Mouse (Mus musculus): ENCODE measurements around the gene Hoxb4. TPM values are rescaled to one million over a fixed set of nuclear protein-coding genes. Genes with fewer than 3 reads are reported as not detected.

The Hoxb4 gene
- polyA plus RNA-seq, 1 experiment from 2014 or later, result 5.0 TPM

GRCm38 (mm10) chr11:96349491-96350340 lies 31.6 kb downstream of the Hoxb4 start:
- H3K36me3 ChIP-seq, result no peaks in the 10 kb centered on the region
- WGBS, result 5% methylated on average over 14 of the region's 14 CpGs
- H3K27me3 ChIP-seq (replicated peaks), result no peaks in the 10 kb centered on the region
- peaks cover 65% of the 10 kb centered on the region for H3K4me1 ChIP-seq
- peak overlapping the region; percentile 64 for H3K4me2 ChIP-seq
- peak overlapping the region; percentile 29 for H3K9ac ChIP-seq (replicated peaks)
- H3K27ac ChIP-seq (replicated peaks), result peak overlapping the region; percentile 99
- ATAC-seq (ENCODE audit: low FRiP score), result no peak
- H3K9me3 ChIP-seq (replicated peaks), result no peaks in the 10 kb centered on the region
- H3K4me3 ChIP-seq (replicated peaks), result 0 out of 2 replicates have a peak overlapping the region, but pooled peaks have one; percentile 3

- Histone ChIP-seq H3K9me3 (replicated peaks) (no peaks in the 10 kb centered on the region), H3K27me3 (replicated peaks) (no peaks in the 10 kb centered on the region), H3K36me3 (no peaks in the 10 kb centered on the region), H3K9ac (replicated peaks) (peak within 1 kb of the TSS; percentile 84), H3K4me1 (peaks cover 64% of the 10 kb centered on the region), H3K4me2 (peak within 1 kb of the TSS; percentile 64), H3K4me3 (replicated peaks) (peak within 1 kb of the TSS; percentile 64), H3K27ac (replicated peaks) (peak within 1 kb of the TSS; percentile 99)
- 3% methylated on average over 2 of the region's 2 CpGs for WGBS
- ATAC-seq (ENCODE audit: low FRiP score), result no peak
These were observed 32.2 kb downstream of the Hoxb4 start, which contains the start of gene Hoxb2 for GRCm38 (mm10) chr11:96350341-96350624. Gene Hoxb2, plus strand, starts transcription at chr11:96350525.

DNA sequence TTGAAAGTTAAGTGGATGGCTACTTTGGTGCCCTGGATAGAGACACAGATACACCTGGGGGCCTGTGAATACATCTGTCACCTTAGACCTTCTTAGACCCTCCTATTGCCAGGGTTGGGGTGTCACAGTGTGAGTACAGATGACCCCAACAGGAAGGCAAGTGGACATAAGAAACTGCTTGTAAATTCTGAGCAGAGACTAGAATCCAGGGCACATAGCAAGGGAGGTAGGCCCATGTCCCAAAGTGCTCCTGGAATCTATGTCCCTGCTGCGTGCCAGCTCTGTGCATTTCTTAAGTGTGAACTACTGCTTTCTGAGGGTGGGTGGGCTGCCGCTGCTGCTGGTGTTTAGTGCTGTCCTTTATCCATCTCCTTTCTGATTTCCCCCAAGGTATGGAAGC lies 32.7 kb downstream of the Hoxb4 start:
- H3K4me2 ChIP-seq, result peak overlapping the region; percentile 64
- peak overlapping the region; percentile 84 for H3K9ac ChIP-seq (replicated peaks)
- WGBS, result 6% methylated on average over 2 of the region's 2 CpGs
- peaks cover 60% of the 10 kb centered on the region for H3K4me1 ChIP-seq
- H3K9me3 ChIP-seq (replicated peaks), result no peaks in the 10 kb centered on the region
- peak overlapping the region; percentile 64 for H3K4me3 ChIP-seq (replicated peaks)
- ATAC-seq (ENCODE audit: low FRiP score), result no peak
- peak overlapping the region; percentile 99 for H3K27ac ChIP-seq (replicated peaks)
- no peaks in the 10 kb centered on the region for H3K27me3 ChIP-seq (replicated peaks)
- no peaks in the 10 kb centered on the region for H3K36me3 ChIP-seq

DNA sequence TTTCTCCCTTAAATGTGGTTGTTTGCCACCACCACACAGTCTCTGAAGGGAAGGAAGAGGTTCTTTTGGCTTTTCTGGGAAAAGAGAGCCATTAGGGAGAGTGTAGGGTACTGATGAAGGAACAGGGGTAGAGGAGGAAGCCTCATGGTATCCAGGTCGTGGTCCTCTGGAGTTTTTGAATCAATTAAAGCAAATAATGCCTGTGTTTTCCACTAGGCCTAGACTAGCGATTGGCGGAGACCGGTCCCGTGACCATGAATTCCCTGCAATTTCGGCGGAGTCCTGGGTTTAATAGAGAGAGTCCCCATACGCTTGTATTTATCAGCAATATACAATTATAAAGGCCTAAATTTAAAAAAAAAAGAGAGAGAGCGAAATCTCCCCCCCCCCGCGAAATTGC lies 33.2 kb downstream of the Hoxb4 start:
- Histone ChIP-seq H3K4me3 (replicated peaks) (peak overlapping the region; percentile 64), H3K9me3 (replicated peaks) (no peaks in the 10 kb centered on the region), H3K4me1 (peaks cover 60% of the 10 kb centered on the region), H3K27me3 (replicated peaks) (no peaks in the 10 kb centered on the region), H3K36me3 (no peaks in the 10 kb centered on the region), H3K27ac (replicated peaks) (peak overlapping the region; percentile 99), H3K9ac (replicated peaks) (peak overlapping the region; percentile 84), H3K4me2 (peak overlapping the region; percentile 64)
- 4% methylated on average over 11 of the region's 11 CpGs for WGBS
- peak; percentile 36; the same call in 1 of the 2 replicates for ATAC-seq (ENCODE audit: low FRiP score)

DNA sequence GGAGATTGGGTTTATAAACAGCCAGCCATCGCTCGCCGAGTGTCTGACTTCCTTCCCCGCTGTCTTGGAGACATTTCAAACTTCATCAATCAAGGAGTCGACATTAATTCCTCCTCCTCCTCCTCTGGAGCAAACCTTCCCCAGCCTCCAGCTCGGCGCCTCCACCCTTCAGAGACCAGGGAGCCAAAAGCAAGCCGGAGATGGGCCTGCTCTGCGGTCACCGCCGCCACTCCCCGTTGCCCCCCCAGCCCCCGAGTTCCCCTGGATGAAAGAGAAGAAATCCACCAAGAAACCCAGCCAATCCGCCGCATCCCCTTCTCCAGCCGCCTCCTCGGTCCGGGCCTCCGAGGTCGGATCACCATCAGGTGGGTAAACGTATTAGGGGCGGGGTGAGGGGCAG lies 33.8 kb downstream of the Hoxb4 start:
- Histone ChIP-seq H3K4me2 (peak overlapping the region; percentile 64), H3K36me3 (no peaks in the 10 kb centered on the region), H3K4me1 (peaks cover 58% of the 10 kb centered on the region), H3K4me3 (replicated peaks) (peak overlapping the region; percentile 64), H3K9me3 (replicated peaks) (no peaks in the 10 kb centered on the region), H3K27ac (replicated peaks) (peak overlapping the region; percentile 99), H3K9ac (replicated peaks) (peak overlapping the region; percentile 84), H3K27me3 (replicated peaks) (no peaks in the 10 kb centered on the region)
- ATAC-seq (ENCODE audit: low FRiP score), result peak; percentile 70
- WGBS, result under 1% methylated on average over 22 of the region's 22 CpGs

DNA sequence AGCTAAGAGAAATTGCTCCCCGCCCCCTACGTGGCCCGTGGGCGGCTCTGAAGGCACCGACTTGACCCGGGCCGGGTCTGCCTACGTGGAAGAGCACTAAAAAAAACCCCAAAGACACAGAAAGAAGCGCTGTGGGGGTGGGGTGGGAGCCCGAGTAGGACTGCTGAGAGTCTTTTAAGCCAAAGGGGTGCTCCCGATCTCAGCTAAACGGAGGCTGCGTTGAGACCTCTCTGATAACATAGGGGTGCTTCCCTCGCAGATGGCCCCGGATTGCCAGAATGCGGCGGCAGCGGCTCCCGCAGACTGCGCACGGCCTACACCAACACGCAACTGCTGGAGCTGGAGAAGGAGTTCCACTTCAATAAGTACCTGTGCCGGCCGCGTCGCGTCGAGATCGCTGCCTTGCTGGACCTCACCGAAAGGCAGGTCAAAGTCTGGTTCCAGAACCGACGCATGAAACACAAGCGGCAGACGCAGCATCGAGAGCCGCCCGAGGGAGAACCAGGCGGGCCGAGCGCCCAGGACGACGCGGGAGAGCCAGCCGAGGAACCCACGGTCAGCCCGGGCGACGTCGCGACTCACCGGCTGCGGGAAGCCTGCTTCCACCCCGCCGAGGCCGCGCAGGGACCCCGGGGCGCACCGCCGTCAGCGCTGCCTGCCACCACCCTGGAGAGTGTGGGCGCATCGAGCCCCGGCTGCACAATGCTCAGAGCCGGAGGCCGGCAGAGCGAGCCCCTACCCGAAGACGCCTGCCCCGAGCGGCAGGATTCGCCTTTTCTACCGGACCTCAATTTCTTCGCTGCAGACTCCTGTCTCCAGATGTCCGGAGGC lies 34.8 kb downstream of the Hoxb4 start:
- Histone ChIP-seq H3K36me3 (no peaks in the 10 kb centered on the region), H3K4me3 (replicated peaks) (peak overlapping the region; percentile 64), H3K4me1 (peaks cover 51% of the 10 kb centered on the region), H3K9ac (replicated peaks) (peak overlapping the region; percentile 84), H3K27ac (replicated peaks) (peak overlapping the region; percentile 99), H3K9me3 (replicated peaks) (no peaks in the 10 kb centered on the region), H3K4me2 (peak overlapping the region; percentile 64), H3K27me3 (replicated peaks) (no peaks in the 10 kb centered on the region)
- under 1% methylated on average over 75 of the region's 75 CpGs for WGBS
- 0 out of 2 replicates have a peak, but pooled peaks have one; percentile 1 for ATAC-seq (ENCODE audit: low FRiP score)

GRCm38 (mm10) chr11:96353522-96353841 lies 35.4 kb downstream of the Hoxb4 start:
- no peak for ATAC-seq (ENCODE audit: low FRiP score)
- Histone ChIP-seq H3K27ac (replicated peaks) (peak overlapping the region; percentile 99), H3K9ac (replicated peaks) (peak overlapping the region; percentile 84), H3K9me3 (replicated peaks) (no peaks in the 10 kb centered on the region), H3K4me1 (peaks cover 46% of the 10 kb centered on the region), H3K4me2 (peak overlapping the region; percentile 64), H3K27me3 (replicated peaks) (no peaks in the 10 kb centered on the region), H3K36me3 (no peaks in the 10 kb centered on the region), H3K4me3 (replicated peaks) (peak overlapping the region; percentile 64)
- WGBS, result under 1% methylated on average over 14 of the region's 14 CpGs

- ATAC-seq (ENCODE audit: low FRiP score), result no peak
- Histone ChIP-seq H3K27me3 (replicated peaks) (no peaks in the 10 kb centered on the region), H3K4me3 (replicated peaks) (peak overlapping the region; percentile 64), H3K27ac (replicated peaks) (peak overlapping the region; percentile 99), H3K4me2 (peak overlapping the region; percentile 64), H3K9ac (replicated peaks) (peak overlapping the region; percentile 83), H3K4me1 (peaks cover 41% of the 10 kb centered on the region), H3K9me3 (replicated peaks) (no peaks in the 10 kb centered on the region), H3K36me3 (no peaks in the 10 kb centered on the region)
- 3% methylated on average over 8 of the region's 8 CpGs for WGBS
These were observed 35.9 kb downstream of the Hoxb4 start for GRCm38 (mm10) chr11:96353939-96354338.

DNA sequence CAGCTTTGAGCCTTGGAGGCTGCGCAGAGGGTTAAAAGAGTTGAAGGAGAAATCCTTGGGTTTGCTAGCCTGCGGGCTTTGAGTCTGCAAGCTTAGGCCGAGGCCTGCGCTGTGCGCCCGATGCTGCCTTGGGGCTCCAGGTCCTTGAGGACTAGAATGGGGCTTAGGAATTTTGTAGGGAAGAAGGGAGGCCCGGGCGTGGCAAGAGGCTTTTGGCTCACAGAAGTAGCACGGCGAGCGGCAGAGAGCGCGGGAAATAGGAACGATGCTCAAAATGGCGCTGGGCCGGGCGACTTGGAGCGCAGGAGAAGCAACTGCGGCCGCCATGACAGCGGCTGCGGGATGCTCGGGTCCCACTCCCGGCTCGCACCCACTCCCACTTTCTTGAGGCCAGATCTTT lies 36.3 kb downstream of the Hoxb4 start:
- H3K27me3 ChIP-seq (replicated peaks), result no peaks in the 10 kb centered on the region
- H3K9ac ChIP-seq (replicated peaks), result peak overlapping the region; percentile 83
- H3K4me3 ChIP-seq (replicated peaks), result peak overlapping the region; percentile 64

DNA sequence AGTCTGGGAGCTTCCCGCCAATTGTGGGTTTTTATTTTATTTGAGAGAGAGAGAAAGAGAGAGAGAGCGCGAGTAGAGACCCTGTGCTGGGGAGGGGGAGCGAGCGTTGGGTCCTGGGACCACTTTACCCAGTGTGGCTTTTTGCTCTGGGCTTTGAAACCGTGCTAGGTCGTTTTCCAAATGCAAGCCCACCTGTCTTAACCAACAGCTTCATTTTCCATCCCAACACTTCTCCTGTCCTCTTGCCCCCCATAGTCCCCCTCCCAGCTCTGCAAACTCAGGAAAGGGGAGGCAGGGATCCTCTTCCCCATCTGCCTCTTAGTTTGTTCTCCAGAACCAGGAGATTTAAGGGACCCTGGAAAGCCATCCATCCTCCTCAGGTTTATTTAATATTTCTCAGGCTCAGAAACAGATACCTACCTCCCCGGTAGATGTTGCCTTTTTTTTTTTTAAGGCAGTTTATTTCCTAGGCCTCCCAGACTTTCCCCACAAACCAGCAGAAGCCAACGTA lies 36.8 kb downstream of the Hoxb4 start:
- Histone ChIP-seq H3K36me3 (no peaks in the 10 kb centered on the region), H3K4me2 (peak overlapping the region; percentile 64), H3K9me3 (replicated peaks) (no peaks in the 10 kb centered on the region), H3K27ac (replicated peaks) (peak overlapping the region; percentile 99), H3K9ac (replicated peaks) (peak overlapping the region; percentile 83), H3K4me1 (peaks cover 32% of the 10 kb centered on the region), H3K27me3 (replicated peaks) (no peaks in the 10 kb centered on the region), H3K4me3 (replicated peaks) (peak overlapping the region; percentile 64)
- no peak for ATAC-seq (ENCODE audit: low FRiP score)
- 1% methylated on average over 9 of the region's 9 CpGs for WGBS

More for the DNA sequence above, 36.3 kb downstream of the Hoxb4 start:
- H3K36me3 ChIP-seq, result no peaks in the 10 kb centered on the region
- ATAC-seq (ENCODE audit: low FRiP score), result no peak
- H3K27ac ChIP-seq (replicated peaks), result peak overlapping the region; percentile 99
- H3K4me2 ChIP-seq, result peak overlapping the region; percentile 64
- H3K9me3 ChIP-seq (replicated peaks), result no peaks in the 10 kb centered on the region
- peaks cover 37% of the 10 kb centered on the region for H3K4me1 ChIP-seq
- WGBS, result under 1% methylated on average over 25 of the region's 25 CpGs

GRCm38 (mm10) chr11:96363807-96364206 lies 45.7 kb downstream of the Hoxb4 start:
- H3K9ac ChIP-seq (replicated peaks), result no peak overlapping the region
- no peak overlapping the region for H3K4me2 ChIP-seq
- ATAC-seq (ENCODE audit: low FRiP score), result no peak
- no peaks in the 10 kb centered on the region for H3K27me3 ChIP-seq (replicated peaks)
- WGBS, result 34% methylated on average over 5 of the region's 5 CpGs
- H3K27ac ChIP-seq (replicated peaks), result no peak overlapping the region
- no peak overlapping the region for H3K4me3 ChIP-seq (replicated peaks)
- peaks cover 20% of the 10 kb centered on the region for H3K4me1 ChIP-seq
- H3K9me3 ChIP-seq (replicated peaks), result no peaks in the 10 kb centered on the region; the same call in 1 of the 2 replicates
- H3K36me3 ChIP-seq, result no peaks in the 10 kb centered on the region

Data from neural tube, embryonic 15.5 days (tissue).